ENCODE assay signal across 14 mouse cellular contexts in genomic region chr17:49936214-49936613, GRCm38 (mm10).
DNase-seq lines count a peak whose midpoint lies in the region; ATAC-seq and TF ChIP-seq lines count a peak whose summit lies in the region.
"Had no signal": no experiment of that assay in that cellular context is flagged by ENCODE, and none has a peak within 500 bp of the region (broad histone marks: within the 10 kb centered on the region; RNA-seq: fewer than 3 reads in every experiment).

No protein-coding gene starts in this region.

- WGBS in midbrain, embryonic 10.5 days = 15% methylated on average over 2 of the region's 2 CpGs
- 7% methylated on average over 2 of the region's 2 CpGs for WGBS in midbrain, embryonic 14.5 days
- whole genome bisulfite sequencing in forebrain, postnatal 0 days = 9% methylated on average over 2 of the region's 2 CpGs
- 7% methylated on average over 2 of the region's 2 CpGs for WGBS in hindbrain, postnatal 0 days
- WGBS in neural tube, embryonic 14.5 days = 10% methylated on average over 2 of the region's 2 CpGs

- 0 out of 2 replicates have a peak overlapping the region, but pooled peaks have one; percentile 28 for H3K27ac ChIP-seq in midbrain, embryonic 10.5 days (replicated peaks)
- no peak overlapping the region for H3K27ac ChIP-seq in midbrain, embryonic 14.5 days (replicated peaks; ENCODE audit: low read depth, low read length)
- H3K27ac ChIP-seq in forebrain, postnatal 0 days (ENCODE audit: low read depth, low read length) = no peak overlapping the region
- no peak overlapping the region for H3K27ac ChIP-seq in hindbrain, postnatal 0 days
- no peak overlapping the region for H3K27ac ChIP-seq in neural tube, embryonic 14.5 days (ENCODE audit: low read depth, low read length)
- H3K27ac ChIP-seq: embryonic facial prominence, embryonic 13.5 days; gastrocnemius, adult 2 months; heart, embryonic 15.5 days; liver, embryonic 13.5 days; lung, embryonic 15.5 days had no signal

- peaks cover 8% of the 10 kb centered on the region; the same call in 1 of the 2 replicates for H3K27me3 ChIP-seq in midbrain, embryonic 10.5 days (ENCODE audit: low read depth, poor library complexity, severe bottlenecking)
- H3K27me3 ChIP-seq in midbrain, embryonic 14.5 days (ENCODE audit: control insufficient read depth, insufficient read depth, low read length) = no peaks in the 10 kb centered on the region
- H3K27me3 ChIP-seq in forebrain, postnatal 0 days (ENCODE audit: insufficient read depth, low read length) = no peaks in the 10 kb centered on the region
- H3K27me3 ChIP-seq in hindbrain, postnatal 0 days (ENCODE audit: insufficient read depth, low read length) = no peaks in the 10 kb centered on the region
- no peaks in the 10 kb centered on the region for H3K27me3 ChIP-seq in neural tube, embryonic 14.5 days (ENCODE audit: control insufficient read depth, insufficient read depth, low read length)
- H3K27me3 ChIP-seq: lung, embryonic 15.5 days had no signal

- no peak for ATAC-seq in midbrain, embryonic 14.5 days (ENCODE audit: low FRiP score, low TSS enrichment)
- peak; percentile 35; the same call in 1 of the 2 replicates for ATAC-seq in forebrain, postnatal 0 days
- peak; percentile 65 for ATAC-seq in hindbrain, postnatal 0 days
- peak; percentile 23; the same call in 1 of the 2 replicates for ATAC-seq in neural tube, embryonic 14.5 days (ENCODE audit: low read depth)

- TF ChIP-seq CTCF in forebrain, postnatal 0 days (IDR thresholded peaks at IDR 0.05; ENCODE audit: low read depth) = no peak
- no peak for TF ChIP-seq CTCF in hindbrain, postnatal 0 days (IDR thresholded peaks at IDR 0.05; ENCODE audit: low read depth)

- no peak for DNase-seq in midbrain, embryonic 10.5 days (ENCODE audit: low spot score)
- no peak for DNase-seq in midbrain, embryonic 14.5 days
- DNase-seq in forebrain, postnatal 0 days = no peak
- no peak for DNase-seq in hindbrain, postnatal 0 days (ENCODE audit: low spot score)
- no peak for DNase-seq in layer of hippocampus, postnatal 14 days (ENCODE audit: low spot score in 2 of 2)
- no peak for DNase-seq in cerebellum, postnatal 25 days
- DNase-seq in right cerebral cortex, adult 18-20 months = no peak

- no peaks in the 10 kb centered on the region for H3K36me3 ChIP-seq in midbrain, embryonic 10.5 days
- no peaks in the 10 kb centered on the region for H3K36me3 ChIP-seq in midbrain, embryonic 14.5 days (ENCODE audit: control insufficient read depth, insufficient read depth, low read length)
- H3K36me3 ChIP-seq in forebrain, postnatal 0 days (ENCODE audit: insufficient read depth) = no peaks in the 10 kb centered on the region
- no peaks in the 10 kb centered on the region for H3K36me3 ChIP-seq in hindbrain, postnatal 0 days (ENCODE audit: insufficient read depth, low read length)
- H3K36me3 ChIP-seq in neural tube, embryonic 14.5 days (ENCODE audit: control insufficient read depth, insufficient read depth, low read length) = no peaks in the 10 kb centered on the region
- H3K36me3 ChIP-seq: embryonic facial prominence, embryonic 13.5 days; heart, embryonic 15.5 days; liver, embryonic 13.5 days; lung, embryonic 15.5 days had no signal

- H3K9me3 ChIP-seq in midbrain, embryonic 10.5 days (replicated peaks) = no peaks in the 10 kb centered on the region
- no peaks in the 10 kb centered on the region for H3K9me3 ChIP-seq in midbrain, embryonic 14.5 days (ENCODE audit: control insufficient read depth, low read length)
- H3K9me3 ChIP-seq in forebrain, postnatal 0 days (ENCODE audit: low read length) = no peaks in the 10 kb centered on the region
- H3K9me3 ChIP-seq in hindbrain, postnatal 0 days (ENCODE audit: low read length) = no peaks in the 10 kb centered on the region
- H3K9me3 ChIP-seq in neural tube, embryonic 14.5 days (ENCODE audit: control insufficient read depth, low read length) = no peaks in the 10 kb centered on the region
- H3K9me3 ChIP-seq: embryonic facial prominence, embryonic 13.5 days; heart, embryonic 15.5 days; liver, embryonic 13.5 days; lung, embryonic 15.5 days had no signal

- no peak overlapping the region for H3K9ac ChIP-seq in midbrain, embryonic 14.5 days (replicated peaks; ENCODE audit: low read length)
- no peak overlapping the region for H3K9ac ChIP-seq in forebrain, postnatal 0 days
- H3K9ac ChIP-seq in hindbrain, postnatal 0 days (replicated peaks; ENCODE audit: low read length) = no peak overlapping the region
- no peak overlapping the region for H3K9ac ChIP-seq in neural tube, embryonic 14.5 days (replicated peaks; ENCODE audit: low read depth, low read length)
- H3K9ac ChIP-seq: embryonic facial prominence, embryonic 13.5 days; heart, embryonic 15.5 days; liver, embryonic 13.5 days; lung, embryonic 15.5 days had no signal

- H3K4me2 ChIP-seq in midbrain, embryonic 14.5 days (ENCODE audit: low read length) = no peak overlapping the region
- H3K4me2 ChIP-seq in forebrain, postnatal 0 days (ENCODE audit: low read depth) = no peak overlapping the region
- H3K4me2 ChIP-seq in hindbrain, postnatal 0 days (ENCODE audit: low read depth, low read length) = no peak overlapping the region
- no peak overlapping the region for H3K4me2 ChIP-seq in neural tube, embryonic 14.5 days (ENCODE audit: low read depth, low read length)
- H3K4me2 ChIP-seq: embryonic facial prominence, embryonic 13.5 days; heart, embryonic 15.5 days; liver, embryonic 13.5 days; lung, embryonic 15.5 days had no signal

- no peak overlapping the region for H3K4me3 ChIP-seq in midbrain, embryonic 10.5 days
- no peak overlapping the region for H3K4me3 ChIP-seq in midbrain, embryonic 14.5 days (replicated peaks; ENCODE audit: low read depth, low read length)
- H3K4me3 ChIP-seq in forebrain, postnatal 0 days (ENCODE audit: low read depth, low read length) = no peak overlapping the region
- no peak overlapping the region for H3K4me3 ChIP-seq in hindbrain, postnatal 0 days (ENCODE audit: low read length)
- H3K4me3 ChIP-seq in neural tube, embryonic 14.5 days (ENCODE audit: low read depth, low read length) = no peak overlapping the region
- H3K4me3 ChIP-seq: embryonic facial prominence, embryonic 13.5 days; gastrocnemius, adult 2 months; heart, embryonic 15.5 days; liver, embryonic 13.5 days; lung, embryonic 15.5 days; myocyte had no signal

- peaks cover 11% of the 10 kb centered on the region for H3K4me1 ChIP-seq in midbrain, embryonic 10.5 days
- no peaks in the 10 kb centered on the region for H3K4me1 ChIP-seq in midbrain, embryonic 14.5 days (ENCODE audit: control insufficient read depth, insufficient read depth, low read length)
- no peaks in the 10 kb centered on the region for H3K4me1 ChIP-seq in forebrain, postnatal 0 days (ENCODE audit: insufficient read depth)
- H3K4me1 ChIP-seq in hindbrain, postnatal 0 days (ENCODE audit: insufficient read depth, low read length) = no peaks in the 10 kb centered on the region
- no peaks in the 10 kb centered on the region for H3K4me1 ChIP-seq in neural tube, embryonic 14.5 days (ENCODE audit: control insufficient read depth, insufficient read depth, low read length)
- H3K4me1 ChIP-seq: heart, embryonic 15.5 days; liver, embryonic 13.5 days; lung, embryonic 15.5 days had no signal
